Mouse (Mus musculus) bone marrow macrophage, adult 2 months (primary cell): ENCODE measurements around the gene Foxn3. TPM values are rescaled to one million over a fixed set of nuclear protein-coding genes. Genes with fewer than 3 reads are reported as not detected.
A peak's percentile ranks its signal among the peaks of the same experiment; 100 is the strongest.

ENCODE experiments used
- H3K27ac ChIP-seq: 2 replicates; pipeline ENCODE4 v1.5.1; 2012; ENCODE audit warnings: low read depth, low read length; ENCODE audit not compliant: insufficient read depth
- H3K4me1 ChIP-seq: 2 replicates; pipeline ENCODE4 v1.6.1; 2012; ENCODE audit warnings: low read length; ENCODE audit not compliant: control insufficient read depth, insufficient read depth
- H3K4me3 ChIP-seq: 2 replicates; pipeline ENCODE4 v1.5.1; 2012; ENCODE audit warnings: mild to moderate bottlenecking, low read length, moderate library complexity; ENCODE audit not compliant: insufficient read depth
- CTCF ChIP-seq: IDR thresholded peaks from 2 replicates; pipeline ENCODE4 v1.5.1; 2012; ENCODE audit warnings: low read depth, mild to moderate bottlenecking, low read length, moderate library complexity
- POLR2A ChIP-seq: IDR thresholded peaks from 2 replicates; pipeline ENCODE4 v1.6.1; 2012; ENCODE audit warnings: mild to moderate bottlenecking, low read depth, low read length, borderline replicate concordance
- polyA plus RNA-seq: library from polyadenylated mRNA; stranded (reverse); fragments of >200 nt; gene quantifications from 2 replicates; pipeline ENCODE4 v1.2.4, GENCODE M21; 2012; ENCODE audit not compliant: missing spikeins, insufficient read depth, insufficient read length

Foxn3 gene
- polyA plus RNA-seq, 1 experiment: 27.7 TPM

DNA sequence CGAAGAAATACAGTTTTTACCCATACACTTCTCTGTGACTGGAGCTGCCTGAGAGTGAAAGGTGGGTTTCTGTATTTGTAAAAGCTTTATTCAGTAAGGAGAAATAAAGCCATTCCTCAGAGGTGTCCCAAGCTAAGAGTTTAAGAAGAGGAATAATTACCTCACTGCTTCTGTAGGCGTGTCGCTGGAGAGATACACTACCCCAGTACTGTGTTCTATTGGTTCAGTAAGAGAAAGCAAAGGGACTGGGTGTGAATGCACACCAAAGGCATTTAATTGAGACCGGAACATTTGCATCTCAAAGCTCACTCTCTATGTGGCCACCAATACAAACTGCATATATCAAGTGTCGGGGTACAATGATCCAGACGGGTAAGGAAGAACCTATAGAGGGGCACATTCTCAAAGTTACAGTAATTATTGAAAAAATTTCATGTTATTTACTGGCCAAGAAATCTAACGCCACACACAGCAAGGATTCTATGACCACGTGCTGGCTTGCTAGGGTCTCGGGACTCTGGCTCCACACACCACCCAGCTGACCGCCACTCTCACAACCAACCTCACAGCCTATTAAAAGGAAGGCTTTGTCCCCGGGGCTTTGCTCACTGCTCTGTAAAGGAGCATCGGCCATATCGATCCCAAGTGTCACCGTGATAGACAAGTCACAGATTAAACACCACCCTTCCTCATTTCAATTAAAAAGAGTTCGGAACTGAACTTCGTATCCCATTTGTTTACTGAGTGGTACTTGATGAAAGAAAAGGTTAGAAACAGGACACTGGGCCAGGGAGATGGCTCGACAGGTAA is 333.2 kb downstream of the Foxn3 start:
- H3K4me1 ChIP-seq: peaks cover 21% of the 10 kb centered on the region
- no peak overlapping the region for H3K4me3 ChIP-seq
- TF ChIP-seq CTCF: no peak
- no peak for TF ChIP-seq POLR2A
- H3K27ac ChIP-seq: no peak overlapping the region

DNA sequence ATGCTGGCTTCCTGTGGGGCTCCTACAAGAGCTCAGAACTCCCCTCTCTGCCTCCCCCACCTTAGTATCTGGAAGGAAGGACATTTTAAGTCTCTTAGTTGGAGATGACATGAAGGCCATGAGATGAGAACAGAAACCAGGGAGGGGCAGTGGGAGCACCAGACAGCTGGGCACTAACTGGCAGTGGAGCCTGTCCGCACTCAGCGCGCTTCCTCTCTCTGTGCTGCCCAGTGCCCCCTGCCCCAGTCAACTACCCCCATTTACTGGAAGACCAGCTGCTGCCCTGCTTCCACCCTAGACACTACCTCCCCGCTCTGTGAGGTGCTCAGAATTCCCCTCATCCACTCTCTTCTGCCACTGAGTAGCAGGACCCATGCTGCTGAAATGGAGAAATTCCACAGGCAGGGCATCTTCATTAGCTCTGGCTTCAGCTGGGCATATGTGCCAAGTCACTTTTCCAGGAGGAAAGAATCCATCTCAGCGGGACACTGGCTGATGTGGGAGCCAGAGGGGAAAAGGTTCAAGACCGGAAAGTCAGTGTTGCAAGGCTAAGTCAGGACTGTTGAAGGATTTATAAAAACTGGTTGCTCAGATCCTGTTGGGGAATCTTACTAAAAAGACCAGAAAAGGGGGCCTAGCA is 335.9 kb downstream of the Foxn3 start:
- no peak overlapping the region for H3K4me3 ChIP-seq
- H3K4me1 ChIP-seq: peaks cover 29% of the 10 kb centered on the region
- no peak overlapping the region for H3K27ac ChIP-seq
- TF ChIP-seq CTCF (no peak), POLR2A (no peak)

DNA sequence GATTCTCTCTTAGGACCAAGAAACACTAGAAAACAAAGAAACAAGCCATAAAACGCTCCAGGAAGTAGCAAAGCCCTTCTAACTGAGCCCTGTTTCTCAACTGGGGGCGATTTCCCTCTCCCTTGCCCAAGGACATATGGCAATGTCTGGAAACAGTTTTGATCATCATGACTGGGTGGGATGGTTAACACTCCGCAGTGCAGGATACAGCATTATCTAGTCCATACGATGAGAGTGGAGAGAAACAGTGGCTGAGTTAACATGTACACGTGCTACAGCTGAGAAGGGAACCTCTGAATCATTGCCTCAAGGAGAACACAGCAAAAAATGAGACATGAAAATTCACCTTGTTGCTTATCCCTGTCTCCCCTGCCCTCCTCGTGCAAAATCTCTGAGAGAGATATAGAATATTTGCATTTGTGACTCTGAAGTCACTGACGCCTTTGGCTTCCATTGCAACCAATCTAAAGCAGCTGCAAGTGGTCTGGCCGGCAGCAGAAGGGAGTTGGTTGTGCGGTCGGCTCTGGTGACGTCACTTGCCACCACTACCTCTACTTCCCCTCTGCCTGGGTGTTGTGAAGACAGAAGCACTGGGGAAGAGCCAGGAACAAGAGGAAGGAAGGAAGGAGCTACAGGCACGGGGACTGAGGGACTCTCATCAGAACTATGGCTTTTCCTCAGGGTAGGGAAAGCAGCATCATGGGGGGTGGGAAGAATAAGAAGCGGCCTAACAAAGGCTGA is 338.3 kb downstream of the Foxn3 start:
- Histone ChIP-seq H3K4me3 (no peak overlapping the region), H3K4me1 (peaks cover 28% of the 10 kb centered on the region), H3K27ac (peak overlapping the region; percentile 57)
- no peak for TF ChIP-seq CTCF

GRCm38 (mm10) chr12:99221087-99221846 is 342.1 kb downstream of the Foxn3 start:
- TF ChIP-seq POLR2A (no peak), CTCF (no peak)
- Histone ChIP-seq H3K4me1 (peaks cover 17% of the 10 kb centered on the region), H3K27ac (no peak overlapping the region), H3K4me3 (no peak overlapping the region)

DNA sequence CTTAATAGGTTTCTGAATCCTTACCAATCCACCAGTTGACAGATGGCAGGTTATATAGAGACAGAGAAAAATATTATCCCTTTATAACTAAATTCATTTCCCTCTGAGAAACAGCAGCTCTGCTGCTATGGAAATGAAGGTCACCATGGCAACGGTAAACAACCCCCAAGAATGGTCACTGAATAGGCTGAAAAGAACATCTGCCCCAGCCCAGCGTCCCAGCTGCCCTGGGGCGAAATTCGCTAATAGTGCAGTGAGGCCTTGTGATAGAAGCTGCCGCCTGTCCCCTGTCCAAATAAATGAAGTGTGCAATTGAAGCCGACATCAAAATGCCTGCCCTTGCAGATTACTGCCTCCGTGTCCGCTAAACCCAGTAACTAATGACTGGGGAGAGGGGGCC is 343.0 kb downstream of the Foxn3 start:
- TF ChIP-seq CTCF (no peak), POLR2A (no peak)
- Histone ChIP-seq H3K4me1 (peaks cover 8% of the 10 kb centered on the region), H3K4me3 (no peak overlapping the region)

DNA sequence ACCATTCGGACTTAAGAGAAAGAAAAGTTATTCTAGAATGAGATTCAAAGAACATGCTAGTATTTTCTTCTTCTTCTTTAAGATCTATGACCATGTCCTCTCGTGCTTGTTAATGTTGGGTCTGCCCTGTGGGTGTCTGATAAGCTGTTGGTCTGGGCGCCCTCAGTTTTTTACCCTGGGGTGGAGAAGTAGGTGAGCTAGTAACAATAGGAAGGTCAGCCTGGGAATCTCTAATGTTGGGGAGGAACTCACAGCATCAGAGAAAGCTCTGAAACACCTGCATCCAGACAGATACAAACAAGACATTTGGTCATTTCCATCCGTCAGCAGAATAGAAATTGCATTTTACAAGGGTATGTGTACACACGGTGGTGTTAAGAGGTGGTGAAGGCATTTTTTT is 343.6 kb downstream of the Foxn3 start:
- Histone ChIP-seq H3K27ac (no peak overlapping the region), H3K4me1 (peaks cover 5% of the 10 kb centered on the region), H3K4me3 (no peak overlapping the region)
- no peak for TF ChIP-seq POLR2A
- no peak for TF ChIP-seq CTCF

More for the DNA sequence above, 343.0 kb downstream of the Foxn3 start:
- H3K27ac ChIP-seq: no peak overlapping the region

GRCm38 (mm10) chr12:99217145-99217698 is 346.2 kb downstream of the Foxn3 start:
- no peak overlapping the region for H3K27ac ChIP-seq
- TF ChIP-seq POLR2A (no peak), CTCF (no peak)
- peaks cover 11% of the 10 kb centered on the region for H3K4me1 ChIP-seq
- H3K4me3 ChIP-seq: no peak overlapping the region

DNA sequence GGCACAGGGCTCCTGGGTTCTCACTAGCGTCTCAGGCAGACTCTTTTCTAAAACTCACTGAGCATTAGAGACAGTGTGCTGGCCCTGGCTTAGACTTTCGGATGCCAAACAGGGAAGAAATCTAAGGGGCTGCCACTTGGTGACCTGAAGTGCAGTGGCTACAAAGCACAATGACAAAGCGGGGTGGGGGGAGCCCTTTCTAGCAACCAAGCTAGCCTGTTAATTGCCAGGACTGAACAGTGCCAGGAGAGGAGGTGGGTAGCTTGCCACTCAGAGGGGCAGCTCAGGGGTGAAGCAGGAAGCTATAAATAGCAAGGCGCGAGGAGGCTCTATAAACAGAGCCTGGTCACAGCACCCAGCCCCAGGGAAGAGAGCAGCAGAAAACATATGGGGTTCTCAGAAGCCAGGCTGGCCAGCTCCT is 347.0 kb downstream of the Foxn3 start:
- Histone ChIP-seq H3K27ac (no peak overlapping the region), H3K4me3 (no peak overlapping the region), H3K4me1 (peaks cover 11% of the 10 kb centered on the region)
- TF ChIP-seq CTCF: no peak
- TF ChIP-seq POLR2A: no peak
